Mouse (Mus musculus) forebrain, embryonic 14.5 days (tissue): ENCODE data around the gene Bphl. TPM values are rescaled to one million over a fixed set of nuclear protein-coding genes. Genes with fewer than 3 reads are reported as not detected.
A peak's percentile ranks its signal among the peaks of the same experiment; 100 is the strongest.
"Not testable (repeated sequence)": the region's sequence is repeated elsewhere in the genome, so short reads cannot be mapped to it uniquely, and the experiment has no call there.

Experiments
- ATAC-seq: fragments of 200-750 bp; cut with Nextera tagmentation; 2 replicates; pipeline ENCODE4 v1.8.0; 2017; ENCODE audit warnings: mild to moderate bottlenecking, moderate library complexity
- DNase-seq: peaks from one replicate; pipeline ENCODE4 v3.0.0-alpha.2; 2015; ENCODE audit warnings: low spot score
- H3K27ac ChIP-seq: fragments of 300-500 bp; sonication (generic); 2 replicates; pipeline ENCODE4 v1.5.1; 2014; ENCODE audit warnings: low read depth, mild to moderate bottlenecking, control low read depth, low read length, moderate library complexity
- H3K27me3 ChIP-seq: fragments of 300-500 bp; sonication (generic); replicated peaks from 2 replicates; pipeline ENCODE4 v1.6.1; 2014; ENCODE audit warnings: low read length, control low read depth, mixed read lengths; ENCODE audit not compliant: control insufficient read depth, insufficient read depth
- H3K36me3 ChIP-seq: fragments of 300-500 bp; sonication (generic); 2 replicates; pipeline ENCODE4 v1.6.1; 2014; ENCODE audit warnings: low read length, control low read depth; ENCODE audit not compliant: control insufficient read depth, insufficient read depth
- H3K4me1 ChIP-seq: fragments of 300-500 bp; sonication (generic); 2 replicates; pipeline ENCODE4 v1.6.1; 2014; ENCODE audit warnings: antibody characterized with exemption, low read length, control low read depth; ENCODE audit not compliant: control insufficient read depth, insufficient read depth
- H3K4me2 ChIP-seq: fragments of 300-500 bp; sonication (generic); 2 replicates; pipeline ENCODE4 v1.6.1; 2014; ENCODE audit warnings: mild to moderate bottlenecking, control low read depth, low read length
- H3K4me3 ChIP-seq: fragments of 300-500 bp; sonication (generic); 2 replicates; pipeline ENCODE4 v1.5.1; 2014; ENCODE audit warnings: low read depth, low read length, control low read depth
- H3K9ac ChIP-seq: fragments of 300-500 bp; sonication (generic); 2 replicates; pipeline ENCODE4 v1.6.1; 2014; ENCODE audit warnings: mild to moderate bottlenecking, low read length, control low read depth, moderate library complexity
- H3K9me3 ChIP-seq: fragments of 300-500 bp; sonication (generic); replicated peaks from 2 replicates; pipeline ENCODE4 v1.6.1; 2016; ENCODE audit warnings: low read length, control low read depth, mixed read lengths; ENCODE audit not compliant: control insufficient read depth
- WGBS: fragments of 180-500 bp; shearing (Covaris S2); extraction: QIAGEN DNeasy Blood & Tissue Kit; methylation state at CpG from one replicate; pipeline ENCODE4 v1.1.7; 2014; 5-methylcytosine and 5-hydroxymethylcytosine counted together
- polyA plus RNA-seq: library from polyadenylated mRNA; unstranded; fragments of >200 nt; fragmentation: Nextera tagmentation; extraction: Ambion mirVana; gene quantifications from 2 replicates; pipeline ENCODE4 v1.2.1, GENCODE M21; 2014

The Bphl gene
- polyA plus RNA-seq, 1 experiment from 2014 or later = 35.1 TPM

DNA sequence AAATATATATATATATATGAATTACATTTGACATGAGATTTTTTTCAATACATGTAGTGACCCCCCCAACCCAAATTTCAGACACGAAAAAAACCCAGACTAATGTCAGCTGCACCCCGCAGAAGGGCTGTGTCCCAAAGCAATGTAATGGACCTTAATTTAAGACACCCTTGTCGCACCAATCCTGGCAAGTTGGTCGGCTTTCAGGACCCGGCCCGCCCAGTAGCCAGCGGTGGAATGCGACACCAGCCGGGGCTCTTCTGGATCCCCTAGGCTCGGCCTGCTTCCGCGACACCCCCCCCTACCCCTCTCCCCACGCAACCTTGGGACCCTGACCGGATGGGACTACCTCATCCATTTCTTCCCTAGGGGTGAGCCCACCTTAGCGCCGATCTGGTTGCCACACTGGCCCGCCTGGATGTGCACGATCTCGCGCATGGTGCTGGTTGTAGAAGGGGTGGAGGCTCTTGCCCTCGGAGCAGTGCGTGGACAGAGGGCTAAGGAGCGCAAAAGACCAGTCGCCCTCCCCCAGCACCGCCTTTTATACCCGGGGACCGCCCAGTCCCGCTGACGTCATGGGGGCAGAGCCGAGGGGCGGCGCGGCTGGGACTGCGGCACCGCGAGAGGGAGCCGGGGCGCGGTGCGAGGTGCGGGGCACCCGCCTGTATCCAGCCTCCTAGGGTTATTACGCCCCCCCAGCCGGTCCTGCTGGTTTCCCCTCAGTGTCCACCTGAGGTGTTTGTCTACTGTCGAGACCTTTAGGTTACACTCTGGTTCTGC lies 40.3 kb downstream of the Bphl start, which contains the start of gene Tubb2a:
TSS of gene Tubb2a (minus strand) at position 516 of the 780 bp plus-strand sequence.
- ATAC-seq (peak; percentile 89), DNase-seq (peak; percentile 93)
- H3K27ac ChIP-seq = peak within 1 kb of the TSS; percentile 87
- WGBS = under 1% methylated on average over 37 of the region's 45 CpGs
- H3K27me3 ChIP-seq = no peaks in the 10 kb centered on the region
- H3K36me3 ChIP-seq = peaks cover 18% of the 10 kb centered on the region
- peak within 1 kb of the TSS; percentile 85 for H3K4me3 ChIP-seq
- peak within 1 kb of the TSS; percentile 92 for H3K9ac ChIP-seq
- H3K9me3 ChIP-seq = no peaks in the 10 kb centered on the region
- peaks cover 15% of the 10 kb centered on the region; the same call in 1 of the 2 replicates for H3K4me1 ChIP-seq
- peak within 1 kb of the TSS; percentile 77 for H3K4me2 ChIP-seq

DNA sequence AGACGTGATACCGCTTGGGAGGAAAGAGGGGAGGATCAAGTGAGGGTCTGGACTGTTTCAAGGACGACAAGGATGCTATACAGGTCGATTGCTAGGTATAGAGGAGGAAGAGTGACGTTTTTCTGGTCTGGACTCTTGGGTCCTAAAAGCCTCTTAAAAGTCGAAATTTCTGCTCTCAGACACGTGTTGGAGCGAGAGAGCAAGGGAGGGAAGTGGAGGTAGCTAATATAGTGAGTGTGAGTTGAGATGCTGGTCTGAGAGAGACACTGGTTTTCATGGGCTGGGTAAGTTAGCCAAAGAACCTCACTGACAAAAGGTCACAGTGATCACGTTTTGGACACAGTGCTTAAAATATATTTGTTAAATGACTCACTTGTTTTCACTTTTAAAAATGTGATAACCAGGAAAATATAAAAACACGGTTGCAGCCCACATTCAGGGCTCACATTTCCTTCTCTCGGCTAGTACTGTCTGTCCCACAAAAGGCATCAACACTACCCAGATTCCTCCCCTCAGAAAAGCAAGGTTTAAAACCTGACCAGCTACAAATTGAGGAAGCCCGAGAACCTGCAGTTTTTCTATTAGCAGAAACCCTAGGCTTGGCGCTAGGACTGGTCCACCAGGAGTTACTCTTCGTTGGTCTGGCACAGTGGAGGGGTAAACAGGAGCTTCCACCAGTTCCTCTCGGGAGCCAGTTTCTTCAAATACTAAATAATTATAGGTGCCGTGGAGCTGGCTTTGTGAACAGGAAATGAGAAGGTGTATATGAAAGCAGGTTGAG lies 41.3 kb downstream of the Bphl start:
- Histone ChIP-seq H3K36me3 (peaks cover 14% of the 10 kb centered on the region), H3K9me3 (no peaks in the 10 kb centered on the region), H3K9ac (peak overlapping the region; percentile 92; the same call in 1 of the 2 replicates), H3K4me2 (peak overlapping the region; percentile 77), H3K4me3 (peak overlapping the region; percentile 85), H3K27me3 (no peaks in the 10 kb centered on the region), H3K4me1 (peaks cover 13% of the 10 kb centered on the region; the same call in 1 of the 2 replicates), H3K27ac (peak overlapping the region; percentile 21; the same call in 1 of the 2 replicates)
- 43% methylated on average over 16 of the region's 16 CpGs for WGBS
- DNase-seq (no peak), ATAC-seq (no peak)

DNA sequence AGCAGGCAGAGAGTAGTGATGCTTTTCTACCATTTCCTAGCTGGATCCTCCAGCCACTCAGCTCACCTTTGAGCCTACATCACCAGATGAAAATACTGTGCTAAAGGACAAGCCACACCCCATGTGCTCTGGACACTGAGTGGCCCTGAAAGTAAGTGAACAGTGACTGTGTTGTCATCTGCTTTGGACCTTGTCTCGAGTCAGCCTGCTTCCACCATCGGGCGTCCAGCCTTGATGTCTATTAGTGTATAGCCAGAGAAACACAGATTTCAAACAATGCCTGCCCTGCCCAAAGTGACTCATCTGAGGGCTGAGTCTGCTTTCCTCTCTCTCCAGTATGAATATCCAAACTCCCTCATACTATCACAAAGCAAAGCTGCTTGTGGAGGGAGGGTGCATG lies 42.4 kb downstream of the Bphl start:
- H3K4me3 ChIP-seq = no peak overlapping the region
- WGBS = 94% methylated on average over 3 of the region's 3 CpGs
- no peak overlapping the region for H3K4me2 ChIP-seq
- no peak overlapping the region for H3K27ac ChIP-seq
- peaks cover 9% of the 10 kb centered on the region; the same call in 1 of the 2 replicates for H3K36me3 ChIP-seq
- no peak overlapping the region for H3K9ac ChIP-seq
- no peaks in the 10 kb centered on the region for H3K9me3 ChIP-seq
- DNase-seq (no peak), ATAC-seq (no peak)
- H3K4me1 ChIP-seq = peaks cover 13% of the 10 kb centered on the region; the same call in 1 of the 2 replicates
- H3K27me3 ChIP-seq = no peaks in the 10 kb centered on the region

DNA sequence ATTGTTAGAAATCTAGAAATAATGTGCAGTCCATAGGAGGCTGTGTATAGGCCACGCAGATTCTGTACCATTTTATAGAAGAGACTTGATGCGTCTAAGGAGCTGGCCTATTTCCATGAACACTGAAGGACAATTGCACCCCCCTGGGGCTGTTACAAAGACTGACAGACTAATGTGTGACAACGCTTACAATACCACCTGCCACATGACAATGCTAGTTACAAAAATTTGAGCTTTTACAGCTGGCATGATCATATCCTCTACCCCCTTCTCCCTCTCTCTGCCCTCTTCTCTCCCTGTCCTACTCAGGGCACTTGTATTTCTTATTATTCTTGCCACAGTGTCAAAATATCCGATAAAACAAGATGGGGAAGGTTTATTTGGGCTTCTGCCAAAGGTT lies 44.5 kb downstream of the Bphl start:
- DNase-seq = peak; percentile 33
- Histone ChIP-seq H3K4me1 (peaks cover 10% of the 10 kb centered on the region; the same call in 1 of the 2 replicates), H3K9me3 (no peaks in the 10 kb centered on the region), H3K4me3 (no peak overlapping the region), H3K36me3 (no peaks in the 10 kb centered on the region), H3K27ac (no peak overlapping the region), H3K4me2 (no peak overlapping the region), H3K9ac (no peak overlapping the region), H3K27me3 (no peaks in the 10 kb centered on the region)
- ATAC-seq = no peak
- WGBS = 57% methylated on average over 4 of the region's 4 CpGs

DNA sequence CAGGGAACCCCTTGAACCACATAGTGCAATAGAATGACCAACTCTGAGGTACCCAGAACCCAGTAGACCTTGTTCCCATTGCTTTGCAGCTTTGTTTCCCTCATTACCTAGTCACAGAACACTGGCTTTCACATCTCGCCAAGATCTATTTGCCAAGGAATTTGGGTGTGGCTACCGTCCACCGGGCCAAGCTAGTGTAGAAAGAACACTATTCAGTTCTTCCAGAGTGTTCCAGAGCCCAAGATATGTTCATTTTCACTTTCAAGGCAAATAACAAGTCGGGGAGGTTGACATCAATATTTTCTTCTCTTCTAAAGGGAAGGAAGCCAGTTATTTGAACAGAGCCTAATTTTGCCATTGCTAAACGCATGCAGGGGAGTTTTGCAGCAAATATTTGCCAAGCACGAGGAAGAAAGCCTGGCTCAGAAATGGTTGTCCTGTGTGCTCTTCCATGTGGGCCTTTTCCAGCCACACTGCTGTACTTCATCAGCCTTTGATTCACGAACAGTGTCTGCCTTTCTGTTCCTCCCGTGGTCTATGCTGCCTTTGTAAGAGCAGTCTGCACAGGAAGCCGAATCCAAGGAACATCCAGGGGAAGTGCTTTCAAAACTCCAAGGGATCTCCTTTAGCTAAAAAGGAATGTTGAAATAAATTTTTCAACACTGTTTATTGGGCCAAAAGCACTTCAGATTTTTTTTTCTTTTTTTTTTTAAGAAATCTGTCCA lies 46.8 kb downstream of the Bphl start:
- H3K4me2 ChIP-seq = no peak overlapping the region
- no peak overlapping the region for H3K27ac ChIP-seq
- H3K4me1 ChIP-seq = peaks cover 18% of the 10 kb centered on the region
- DNase-seq = no peak
- H3K4me3 ChIP-seq = no peak overlapping the region
- no peaks in the 10 kb centered on the region for H3K9me3 ChIP-seq
- H3K36me3 ChIP-seq = no peaks in the 10 kb centered on the region
- ATAC-seq = no peak
- no peak overlapping the region for H3K9ac ChIP-seq
- no peaks in the 10 kb centered on the region for H3K27me3 ChIP-seq
- WGBS = 74% methylated on average over 9 of the region's 9 CpGs

DNA sequence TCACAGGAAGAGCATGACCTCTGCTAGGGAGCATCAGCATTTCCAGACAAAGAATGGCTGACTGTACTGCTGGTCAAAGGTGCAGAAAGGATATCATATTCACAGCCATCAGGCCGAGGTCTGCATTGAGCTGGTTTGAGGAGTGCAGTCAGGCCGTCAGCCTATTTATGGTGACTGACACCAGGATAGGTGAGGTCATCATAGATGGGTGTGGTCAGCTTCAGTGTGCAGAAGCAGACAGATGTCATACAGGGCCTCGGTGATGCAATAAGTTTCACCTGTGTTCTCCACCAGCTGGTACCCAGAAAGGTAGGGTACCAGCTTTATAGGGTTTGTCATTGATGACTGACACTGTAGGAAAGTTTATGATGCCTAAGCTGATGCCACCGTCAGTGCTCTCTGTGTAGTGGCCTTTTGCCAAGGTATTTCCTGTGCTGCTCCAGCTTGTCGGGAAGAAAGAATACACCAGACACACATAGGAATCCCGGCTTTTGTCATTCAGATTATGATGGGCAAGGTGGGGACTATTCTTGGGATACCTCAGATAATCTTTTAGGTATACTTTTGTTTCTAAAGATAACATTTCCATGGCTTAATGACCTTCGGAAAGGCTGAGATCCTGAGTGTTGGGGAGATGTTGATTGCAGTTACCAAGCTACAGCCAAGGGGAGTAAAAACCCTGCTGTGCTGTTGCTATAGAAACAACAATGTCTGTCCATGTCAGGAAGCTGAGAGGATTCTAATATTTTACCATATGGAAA lies 49.8 kb downstream of the Bphl start:
- DNase-seq = peak; percentile 66
- ATAC-seq = peak; percentile 52; the same call in 1 of the 2 replicates
- Histone ChIP-seq H3K9me3 (no peaks in the 10 kb centered on the region), H3K4me3 (no peak overlapping the region), H3K27me3 (no peaks in the 10 kb centered on the region), H3K36me3 (no peaks in the 10 kb centered on the region), H3K4me2 (no peak overlapping the region), H3K9ac (no peak overlapping the region), H3K4me1 (peaks cover 13% of the 10 kb centered on the region), H3K27ac (peak overlapping the region; percentile 63)
- 57% methylated on average over 7 of the region's 7 CpGs for WGBS

DNA sequence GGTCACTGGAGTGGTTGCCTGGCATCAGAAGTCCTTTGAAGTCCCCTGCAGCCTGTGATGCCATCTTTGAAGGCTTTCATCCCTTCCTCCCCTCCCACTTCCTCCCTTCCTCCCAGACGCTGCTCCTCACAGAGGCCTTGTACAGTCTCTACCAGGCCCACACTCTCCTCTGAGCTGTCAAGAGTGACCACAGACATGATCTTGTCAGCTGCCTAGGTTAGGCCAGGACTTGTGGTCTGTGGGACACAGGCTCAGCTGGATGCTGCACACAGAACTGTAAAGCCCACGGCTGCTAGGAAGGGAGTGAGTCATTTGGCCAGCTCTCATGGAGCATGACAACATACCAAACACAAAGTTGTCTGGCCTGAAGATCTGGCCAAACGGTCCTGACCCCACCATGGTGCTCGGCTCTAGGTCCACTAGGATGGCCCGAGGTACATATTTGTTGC lies 50.8 kb downstream of the Bphl start:
- H3K9me3 ChIP-seq, H3K9ac ChIP-seq, H3K27me3 ChIP-seq, H3K4me3 ChIP-seq, H3K4me2 ChIP-seq, DNase-seq, H3K36me3 ChIP-seq: not testable (repeated sequence)
- peak overlapping the region; percentile 63 for H3K27ac ChIP-seq
- peak; percentile 54 for ATAC-seq
- WGBS = 63% methylated on average over 5 of the region's 5 CpGs
- peaks cover 13% of the 10 kb centered on the region for H3K4me1 ChIP-seq

DNA sequence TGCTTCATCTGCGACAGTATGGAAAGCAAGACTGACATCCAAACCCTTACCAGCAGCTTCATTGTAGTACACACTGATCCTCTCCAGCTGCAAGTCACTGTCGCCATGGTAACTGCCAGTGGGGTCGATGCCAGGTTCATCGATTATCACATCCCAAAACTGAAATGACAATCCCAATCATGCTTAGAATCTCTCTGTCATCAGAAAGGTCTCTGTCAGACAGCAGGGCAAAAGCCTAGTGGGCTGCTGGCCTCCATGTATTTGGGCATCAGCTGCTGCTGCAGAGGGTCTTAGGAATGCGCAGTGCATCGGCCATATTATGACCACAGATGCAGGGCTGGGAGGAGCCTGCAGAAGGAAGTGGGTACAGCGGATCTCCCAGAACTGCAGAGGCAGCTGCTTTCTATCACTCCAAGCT lies 51.5 kb downstream of the Bphl start:
- peak overlapping the region; percentile 63 for H3K27ac ChIP-seq
- ATAC-seq (peak; percentile 81), DNase-seq (peak; percentile 57)
- 56% methylated on average over 7 of the region's 7 CpGs for WGBS
- H3K9me3 ChIP-seq = no peaks in the 10 kb centered on the region
- H3K4me2 ChIP-seq = no peak overlapping the region
- no peaks in the 10 kb centered on the region for H3K36me3 ChIP-seq
- peaks cover 13% of the 10 kb centered on the region for H3K4me1 ChIP-seq
- H3K4me3 ChIP-seq = no peak overlapping the region
- H3K27me3 ChIP-seq = no peaks in the 10 kb centered on the region
- H3K9ac ChIP-seq = 0 out of 2 replicates have a peak overlapping the region, but pooled peaks have one; percentile 9
